Mouse (Mus musculus) adrenal gland, postnatal 10 days (tissue): ENCODE data around the gene Herpud1. TPM values are rescaled to one million over a fixed set of nuclear protein-coding genes. Genes with fewer than 3 reads are reported as not detected.
A peak's percentile ranks its signal among the peaks of the same experiment; 100 is the strongest.

ENCODE experiments used
- DNase-seq: peaks from one replicate; pipeline ENCODE4 v3.0.0; 2021; ENCODE audit warnings: mixed read lengths
- long read RNA-seq, 2 experiments: library from polyadenylated mRNA; stranded (forward); transcript quantifications; one replicate each; pipeline ENCODE4 v2.0.0; 2021
- total RNA-seq, 2 experiments: library from RNA; stranded (reverse); gene quantifications; 2 replicates each; pipeline ENCODE4 v1.2.3; 2021

Gene Herpud1
- 100 to 1,000 TPM in 1 of 2 experiments, 10 to 100 TPM in 1; 93.9 to 145 TPM for total RNA-seq
- long read RNA-seq, experiment 1, transcript Herpud1-205 (8 exons, 1,952 nt), result major isoform, 302 of 374 reads
- long read RNA-seq, experiment 1, transcript Herpud1-201 (8 exons, 1,873 nt), result minor isoform, 27 of 374 reads
- long read RNA-seq, experiment 1, partial matches to known transcripts, result 16 of 374 reads
- long read RNA-seq, experiment 1, other reads (novel, unspliced or antisense), result 28 of 374 reads
- long read RNA-seq, experiment 2, transcript Herpud1-201 (8 exons, 1,873 nt), result minor isoform, 11 of 163 reads
- long read RNA-seq, experiment 2, transcript Herpud1-205 (8 exons, 1,952 nt), result major isoform, 134 of 163 reads
- long read RNA-seq, experiment 2, partial matches to known transcripts, result 7 of 163 reads
- long read RNA-seq, experiment 2, other reads (novel, unspliced or antisense), result 11 of 163 reads

- peak; percentile 99 for DNase-seq
Observed at GRCm38 (mm10) chr8:94386214-94387026, at the start of gene Herpud1. Herpud1 (plus strand) TSS chr8:94386438.

DNA sequence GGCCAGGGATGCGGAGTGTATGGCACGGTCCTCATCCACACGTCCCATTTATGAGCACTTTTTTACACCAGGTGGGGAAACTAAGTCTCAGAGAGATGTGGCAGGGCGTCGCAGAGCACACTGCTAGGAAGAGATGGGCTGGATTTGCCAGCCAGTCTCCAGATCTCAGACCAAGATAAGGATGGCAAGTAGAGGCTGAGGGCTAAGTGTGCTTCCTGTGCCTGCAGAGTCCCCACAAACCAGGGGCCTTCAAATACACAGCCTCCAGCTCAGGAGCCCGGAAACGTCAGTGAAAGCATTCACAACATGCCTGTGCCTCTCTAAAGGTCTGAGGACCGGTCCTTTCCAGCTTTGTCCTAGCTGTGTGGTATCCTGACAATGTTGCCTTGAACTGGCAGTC is 48.7 kb upstream of the Herpud1 start:
- DNase-seq, result no peak

DNA sequence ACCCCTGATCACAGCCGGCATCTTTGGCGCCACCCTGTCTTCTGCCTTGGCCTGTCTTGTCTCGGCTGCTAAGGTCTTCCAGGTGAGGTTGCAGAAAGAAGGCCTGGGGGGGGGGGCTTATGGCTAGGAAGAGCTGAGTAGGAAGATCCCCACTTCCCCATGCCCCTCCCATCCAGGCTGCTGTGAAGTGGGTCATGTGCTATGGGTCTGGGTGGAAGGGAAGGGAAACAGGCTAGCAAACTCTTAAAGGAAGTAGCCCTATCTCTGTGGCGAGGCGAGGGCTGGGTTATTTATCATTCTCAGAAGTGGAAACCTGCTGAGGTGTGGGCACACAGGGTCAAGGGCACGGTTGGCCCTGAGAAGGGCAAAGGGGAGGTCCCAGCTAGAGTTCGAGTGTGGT is 45.4 kb upstream of the Herpud1 start:
- no peak for DNase-seq

GRCm38 (mm10) chr8:94342691-94343090 is 43.5 kb upstream of the Herpud1 start:
- DNase-seq, result no peak

- peak; percentile 89 for DNase-seq
Observed at GRCm38 (mm10) chr8:94343290-94343689, 42.9 kb upstream of the Herpud1 start.

DNA sequence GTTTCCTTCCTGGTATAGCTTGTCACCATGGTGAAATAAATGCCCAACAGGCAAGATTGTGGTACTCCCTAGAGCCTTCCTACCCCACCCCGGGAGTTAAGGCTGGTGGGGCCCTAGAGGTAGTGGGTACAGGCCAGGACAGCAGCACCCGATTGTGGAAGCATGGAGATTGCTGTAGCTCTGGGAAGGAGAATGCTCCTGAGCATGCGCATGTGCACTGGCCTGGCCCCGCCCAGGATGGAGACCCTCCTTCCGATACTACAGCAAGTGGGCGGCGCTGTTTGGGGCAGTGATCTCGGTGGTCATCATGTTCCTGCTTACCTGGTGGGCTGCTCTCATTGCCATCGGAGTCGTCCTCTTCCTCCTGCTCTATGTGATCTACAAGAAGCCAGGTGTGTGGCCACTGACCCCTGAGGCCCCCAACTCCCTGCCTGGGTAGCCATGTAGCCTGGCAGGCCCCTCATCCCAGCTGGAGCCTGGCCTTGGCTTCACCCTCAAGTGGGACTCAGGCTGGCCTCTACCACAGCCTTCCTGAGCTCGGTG is 42.4 kb upstream of the Herpud1 start:
- no peak for DNase-seq

- DNase-seq, result no peak
Observed at GRCm38 (mm10) chr8:94345657-94346056, 40.6 kb upstream of the Herpud1 start.

DNA sequence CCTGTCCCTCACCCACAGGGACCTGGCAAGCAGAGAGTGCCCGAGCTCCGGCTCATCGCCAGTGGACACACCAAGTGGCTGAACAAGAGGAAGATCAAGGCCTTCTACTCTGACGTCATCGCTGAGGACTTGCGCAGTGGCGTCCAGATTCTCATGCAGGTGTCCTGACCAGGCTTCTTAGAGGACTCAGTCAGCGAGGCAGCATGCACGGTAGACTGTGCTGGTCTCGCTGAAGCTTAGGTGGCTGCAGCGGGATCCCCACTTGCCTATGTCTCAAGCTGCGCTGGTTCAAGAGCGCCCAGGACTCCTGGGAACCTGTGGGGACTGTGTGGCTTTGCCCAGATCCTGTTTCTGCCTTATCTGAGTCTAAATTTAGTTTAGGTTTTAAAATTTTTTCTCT is 40.0 kb upstream of the Herpud1 start:
- DNase-seq, result no peak

DNA sequence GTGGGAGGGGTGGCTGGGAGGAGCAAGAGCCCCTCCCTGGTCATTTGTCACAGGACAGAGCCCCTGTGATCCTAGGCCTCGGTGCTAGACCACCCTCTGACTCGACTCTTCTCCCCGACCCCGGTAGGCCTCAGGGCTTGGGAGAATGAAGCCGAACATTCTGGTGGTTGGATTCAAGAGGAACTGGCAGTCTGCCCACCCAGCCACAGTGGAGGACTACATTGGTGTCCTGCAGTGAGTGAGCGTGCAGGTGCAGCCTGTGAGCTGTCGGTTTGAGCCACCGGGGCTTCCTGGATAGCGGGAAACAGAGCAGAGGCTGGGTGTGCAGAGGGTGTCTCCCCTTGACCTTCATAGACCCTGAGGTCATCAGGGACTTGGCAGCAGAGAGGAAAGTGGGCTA is 37.8 kb upstream of the Herpud1 start:
- no peak for DNase-seq

DNA sequence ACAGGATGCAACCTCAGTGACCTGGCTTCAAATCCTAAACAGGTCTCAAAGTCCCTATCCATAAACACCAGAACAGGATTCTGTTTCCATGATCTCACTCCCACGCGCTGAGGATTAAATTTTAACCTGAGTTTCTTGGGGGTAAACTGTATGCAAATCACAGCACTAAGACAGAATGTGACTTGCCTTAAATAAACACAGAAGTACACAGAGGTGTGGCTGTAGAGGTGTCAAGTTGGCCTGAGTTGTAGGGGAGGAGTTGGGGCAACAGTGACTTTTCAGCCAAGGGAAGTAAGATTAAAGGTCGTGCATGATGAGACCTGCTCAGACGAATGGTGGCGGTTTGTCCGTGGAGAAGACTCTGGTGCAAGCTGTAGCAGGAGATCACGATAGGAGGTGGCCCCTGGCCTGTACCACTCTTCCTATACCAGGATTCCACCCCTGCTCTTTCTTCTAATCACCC is 32.1 kb upstream of the Herpud1 start:
- no peak for DNase-seq

DNA sequence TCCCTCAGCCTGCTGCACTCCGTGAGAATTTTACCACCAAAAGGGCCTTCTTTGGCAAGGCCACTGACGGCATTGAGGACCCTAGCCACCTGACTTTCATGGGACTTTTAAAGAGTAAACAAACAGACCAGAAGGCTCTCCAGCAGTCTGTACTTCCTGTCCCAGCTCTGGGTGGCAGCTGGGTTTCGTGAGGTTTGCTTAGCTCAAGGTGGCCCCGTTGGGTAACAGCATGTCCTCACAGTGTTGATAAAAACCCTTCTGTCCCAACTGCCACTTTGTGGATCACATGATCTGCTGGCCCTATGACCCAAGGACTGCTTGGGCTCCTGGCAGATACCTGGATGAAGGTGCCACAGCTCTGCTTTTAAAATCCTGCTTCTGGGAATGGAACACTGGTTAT is 31.7 kb upstream of the Herpud1 start:
- peak; percentile 22 for DNase-seq

GRCm38 (mm10) chr8:94357220-94357619 is 29.0 kb upstream of the Herpud1 start:
- no peak for DNase-seq

DNA sequence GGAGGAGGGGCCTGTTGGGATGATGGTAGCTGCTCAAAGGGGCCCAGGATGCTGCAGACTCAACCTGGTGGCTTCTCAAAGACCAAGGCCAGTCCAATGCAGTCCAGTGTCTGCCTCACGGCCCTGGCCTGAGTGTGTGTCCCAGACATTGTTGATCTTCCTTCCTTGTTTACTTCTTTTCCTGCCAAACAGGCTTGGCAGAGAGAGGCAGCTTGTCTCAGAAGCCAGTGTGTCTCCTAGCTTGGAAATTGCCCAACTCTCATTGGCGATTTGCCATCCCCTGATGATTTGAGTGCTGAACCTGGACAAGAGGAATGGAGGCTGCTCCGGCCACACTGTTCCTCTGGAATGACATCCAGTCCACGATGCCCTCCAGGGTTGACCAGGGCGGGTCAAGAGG is 27.7 kb upstream of the Herpud1 start:
- DNase-seq, result peak; percentile 93

DNA sequence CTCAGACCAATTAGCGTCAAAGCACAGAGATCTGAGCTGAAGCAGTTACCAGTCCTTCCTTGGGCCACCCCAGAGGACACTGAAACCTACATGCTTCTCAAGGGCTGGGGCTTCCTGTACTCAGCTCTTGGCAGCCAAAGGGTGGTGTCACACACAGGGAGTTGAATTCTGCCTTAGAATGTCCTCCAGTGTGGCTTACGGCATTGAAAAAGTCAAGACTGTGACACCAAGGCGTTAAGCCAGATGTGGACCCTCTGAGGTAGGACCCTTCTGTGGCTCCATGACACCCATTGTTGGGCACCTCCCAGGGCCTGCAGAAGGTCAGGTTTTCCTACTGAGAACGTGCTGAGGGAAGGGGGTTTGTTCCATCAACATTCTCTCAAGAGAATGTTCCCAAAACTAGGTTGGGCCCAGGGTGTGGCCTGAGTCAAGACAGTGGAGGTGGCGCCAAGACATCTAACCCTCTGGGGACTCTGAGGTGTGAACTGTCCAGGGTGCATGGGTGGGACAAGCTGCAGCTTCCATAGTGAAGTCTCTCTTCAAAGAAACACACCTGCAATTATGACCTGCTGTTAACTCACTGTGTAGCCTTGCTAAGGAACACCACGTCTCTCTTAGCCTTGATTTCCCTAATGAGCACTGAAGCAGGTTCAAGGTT is 24.3 kb upstream of the Herpud1 start:
- no peak for DNase-seq

GRCm38 (mm10) chr8:94362607-94363239 is 23.5 kb upstream of the Herpud1 start:
- peak; percentile 70 for DNase-seq

DNA sequence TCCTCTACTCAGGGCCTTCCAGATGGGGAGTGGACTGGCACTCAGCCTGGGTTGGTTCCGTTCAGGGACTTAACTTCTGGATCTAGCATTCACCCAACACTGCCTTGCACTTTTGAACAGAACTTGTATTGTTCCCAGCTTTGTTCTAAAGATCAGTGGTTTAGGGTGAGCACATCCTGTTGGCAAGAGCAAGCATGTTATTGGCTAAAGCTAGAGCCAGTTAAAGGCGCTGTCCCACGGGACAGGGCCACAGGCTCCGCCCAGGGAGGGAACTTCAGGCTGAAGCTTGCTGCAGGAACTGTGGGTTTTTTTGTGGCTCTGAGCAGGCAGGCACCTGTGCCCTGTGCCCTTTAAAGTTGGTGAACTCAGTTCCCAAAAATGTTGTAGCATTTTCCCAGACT is 22.9 kb upstream of the Herpud1 start:
- peak; percentile 83 for DNase-seq

DNA sequence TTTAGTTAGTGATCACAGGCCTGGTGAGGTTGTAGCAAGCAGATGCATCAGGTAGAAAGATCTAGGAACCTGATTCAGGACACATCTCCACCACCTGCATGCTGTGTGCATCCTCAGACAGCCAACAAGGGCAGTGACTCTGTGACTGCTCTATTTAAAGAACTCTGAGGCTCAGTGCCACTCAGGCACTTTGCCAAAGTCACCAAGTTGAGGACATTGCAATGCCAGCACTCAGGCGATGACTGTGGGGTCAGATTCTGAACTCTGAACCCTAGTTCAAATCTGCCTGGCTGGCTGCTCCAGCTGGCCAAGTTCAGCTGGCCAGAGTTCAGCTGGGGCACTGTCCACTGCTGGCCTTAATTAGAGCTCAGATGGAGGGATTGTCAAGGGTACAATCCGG is 22.3 kb upstream of the Herpud1 start:
- DNase-seq, result peak; percentile 82

DNA sequence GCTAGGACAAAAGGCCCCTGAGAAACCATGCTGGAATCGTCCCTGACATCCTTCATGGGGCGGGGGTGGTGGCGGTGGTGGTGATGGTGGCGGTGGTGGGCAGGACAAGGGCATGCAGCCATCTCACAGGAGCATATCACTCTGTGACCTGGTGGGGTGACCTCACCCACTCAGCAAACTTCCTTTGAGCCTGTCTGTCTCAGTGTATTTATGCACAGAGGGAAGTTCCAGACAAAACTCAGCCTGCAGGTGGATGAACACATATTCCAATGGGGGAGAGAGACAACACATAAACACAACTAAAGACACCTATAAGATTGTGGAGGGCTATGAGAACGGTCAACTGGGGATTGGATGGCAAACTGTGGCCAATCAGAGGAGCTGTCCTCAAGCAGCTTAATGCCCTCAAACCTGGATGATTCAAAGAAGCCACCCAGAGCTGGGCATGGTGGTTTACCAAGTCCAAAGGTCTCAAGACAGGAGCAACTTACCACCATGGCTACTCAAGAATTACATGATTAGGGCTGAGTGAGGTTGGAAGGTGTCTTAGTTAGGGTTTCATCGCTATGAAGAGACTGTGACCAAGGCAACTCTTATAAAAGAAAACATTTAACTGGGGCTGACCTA is 21.4 kb upstream of the Herpud1 start:
- DNase-seq, result no peak

DNA sequence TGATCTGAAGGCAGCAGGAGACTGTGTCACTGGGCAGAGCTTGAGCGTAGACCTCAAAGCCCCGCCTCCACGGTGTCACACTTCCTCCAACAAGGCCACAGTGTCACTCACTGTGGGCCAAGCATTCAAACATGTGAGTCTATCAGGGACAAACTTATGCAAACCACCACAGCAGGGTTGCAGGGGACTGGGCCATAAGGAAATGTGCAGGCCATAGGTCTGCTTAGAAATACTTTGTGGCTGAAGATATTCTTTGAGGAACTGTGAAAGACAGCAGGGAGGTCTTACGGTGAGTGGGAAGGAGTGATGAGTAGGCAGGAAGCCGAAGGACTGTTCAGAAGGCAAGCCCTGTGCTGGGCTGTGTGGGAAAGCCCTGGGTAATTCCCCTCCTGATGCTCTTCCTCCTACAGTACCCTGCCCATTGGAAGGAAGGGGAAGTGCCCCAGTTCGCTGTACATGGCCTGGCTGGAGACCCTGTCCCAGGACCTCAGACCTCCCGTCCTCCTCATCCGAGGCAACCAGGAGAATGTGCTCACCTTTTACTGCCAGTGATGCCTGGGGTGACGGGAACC is 20.7 kb upstream of the Herpud1 start:
- peak; percentile 62 for DNase-seq

DNA sequence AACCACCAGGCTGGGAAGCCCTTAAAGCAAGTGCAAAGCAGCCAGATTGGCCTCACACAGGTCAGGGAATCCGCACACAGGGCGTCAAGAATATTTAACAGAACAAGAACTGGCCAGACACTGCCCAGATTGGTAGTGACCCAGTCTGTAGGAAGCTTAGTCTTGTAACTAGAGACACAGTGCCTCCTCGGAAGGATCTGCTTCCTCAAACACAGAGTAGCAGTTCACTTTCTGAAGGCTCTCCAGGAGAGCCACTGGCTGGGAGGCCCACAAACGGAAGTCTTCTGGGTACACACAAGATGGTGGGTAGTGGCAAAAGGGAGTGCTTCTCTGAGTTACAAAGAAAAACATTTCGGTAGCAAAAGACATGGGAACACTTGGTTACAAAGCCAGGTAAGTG is 15.4 kb upstream of the Herpud1 start:
- DNase-seq, result no peak

DNA sequence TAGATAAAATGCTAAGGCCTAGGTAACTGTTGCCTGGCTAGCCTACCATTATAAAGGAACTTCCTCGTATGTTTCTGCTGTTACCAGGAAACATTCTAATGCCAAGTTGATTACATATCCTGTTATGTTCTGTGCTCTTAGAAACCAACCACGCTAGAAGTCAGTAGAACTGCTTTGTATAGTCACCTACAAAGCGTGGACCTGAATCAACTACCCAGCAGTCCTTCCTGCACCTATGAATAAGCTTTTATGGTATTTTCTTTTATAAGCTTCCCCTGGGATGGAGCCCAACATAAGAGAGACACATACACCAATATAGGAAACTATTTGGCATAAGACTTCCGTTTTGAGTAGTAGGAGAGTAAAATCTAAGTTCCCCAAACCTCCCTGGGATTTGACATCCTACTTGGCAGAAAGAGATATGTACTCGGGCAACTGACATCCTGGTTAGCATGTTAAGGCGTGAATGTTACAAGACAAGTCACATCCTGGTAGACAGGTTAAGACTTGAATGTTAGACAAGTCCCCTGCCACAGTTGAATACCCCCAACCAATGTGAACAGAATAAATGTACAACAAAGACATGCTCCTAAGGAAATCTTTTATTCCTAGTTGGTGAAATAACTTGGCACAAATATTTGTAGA is 13.2 kb upstream of the Herpud1 start:
- DNase-seq, result no peak
